Mouse (Mus musculus): Measurements from ENCODE around the gene Nelfcd. TPM values are rescaled to one million over a fixed set of nuclear protein-coding genes. Genes with fewer than 3 reads are reported as not detected.

Nelfcd gene
- total and polyA plus RNA-seq, 2 experiments from 2014 or later: 72.6 to 93.8 TPM

- H3K4me3 ChIP-seq (ENCODE audit: low read length): no peak overlapping the region
- no peak for TF ChIP-seq CTCF (IDR thresholded peaks at IDR 0.05; ENCODE audit: low read depth)
- DNase-seq (ENCODE audit: low spot score) (no peak), ATAC-seq (no peak)
- H3K9me3 ChIP-seq (ENCODE audit: low read length): no peaks in the 10 kb centered on the region
- H3K27ac ChIP-seq: no peak overlapping the region
- no peak overlapping the region for H3K4me2 ChIP-seq (ENCODE audit: low read depth, low read length)
- no peak overlapping the region for H3K9ac ChIP-seq (replicated peaks; ENCODE audit: low read length)
- no peaks in the 10 kb centered on the region for H3K36me3 ChIP-seq (ENCODE audit: insufficient read depth, low read length)
- H3K27me3 ChIP-seq (ENCODE audit: insufficient read depth, low read length): no peaks in the 10 kb centered on the region
- H3K4me1 ChIP-seq (ENCODE audit: insufficient read depth, low read length): no peaks in the 10 kb centered on the region
- 85% methylated on average over 4 of the region's 4 CpGs for WGBS
These were observed 32.8 kb downstream of the Nelfcd start for GRCm38 (mm10) chr2:174448405-174448804.

- no peak for TF ChIP-seq CTCF (IDR thresholded peaks at IDR 0.05; ENCODE audit: low read depth)
- WGBS: 75% methylated on average over 4 of the region's 4 CpGs
- Histone ChIP-seq H3K4me2 (ENCODE audit: low read depth, low read length) (no peak within 1 kb of the TSS), H3K27me3 (ENCODE audit: insufficient read depth, low read length) (no peaks in the 10 kb centered on the region), H3K27ac (no peak within 1 kb of the TSS), H3K9me3 (ENCODE audit: low read length) (no peaks in the 10 kb centered on the region), H3K4me1 (ENCODE audit: insufficient read depth, low read length) (no peaks in the 10 kb centered on the region), H3K9ac (replicated peaks; ENCODE audit: low read length) (no peak within 1 kb of the TSS), H3K36me3 (ENCODE audit: insufficient read depth, low read length) (no peaks in the 10 kb centered on the region), H3K4me3 (ENCODE audit: low read length) (no peak within 1 kb of the TSS)
- DNase-seq (ENCODE audit: low spot score) (no peak), ATAC-seq (no peak)
These were observed 34.7 kb downstream of the Nelfcd start, which contains the start of gene Tubb1 for GRCm38 (mm10) chr2:174450353-174450752. TSS of gene Tubb1 (plus strand) at chr2:174450695.

- H3K9ac ChIP-seq (replicated peaks; ENCODE audit: low read length): no peak overlapping the region
- no peaks in the 10 kb centered on the region for H3K4me1 ChIP-seq (ENCODE audit: insufficient read depth, low read length)
- H3K27ac ChIP-seq: no peak overlapping the region
- no peaks in the 10 kb centered on the region for H3K27me3 ChIP-seq (ENCODE audit: insufficient read depth, low read length)
- 74% methylated on average over 7 of the region's 7 CpGs for WGBS
- TF ChIP-seq CTCF (IDR thresholded peaks at IDR 0.05; ENCODE audit: low read depth): peak; percentile 27; the same call in 1 of the 2 replicates
- H3K36me3 ChIP-seq (ENCODE audit: insufficient read depth, low read length): no peaks in the 10 kb centered on the region
- H3K9me3 ChIP-seq (ENCODE audit: low read length): no peaks in the 10 kb centered on the region
- DNase-seq (ENCODE audit: low spot score) (peak; percentile 14), ATAC-seq (no peak)
- no peak overlapping the region for H3K4me3 ChIP-seq (ENCODE audit: low read length)
- no peak overlapping the region for H3K4me2 ChIP-seq (ENCODE audit: low read depth, low read length)
These were observed 38.1 kb downstream of the Nelfcd start for GRCm38 (mm10) chr2:174453681-174454080.

GRCm38 (mm10) chr2:174459365-174459764 lies 43.8 kb downstream of the Nelfcd start:
- Histone ChIP-seq H3K27me3 (ENCODE audit: insufficient read depth, low read length) (no peaks in the 10 kb centered on the region), H3K4me2 (ENCODE audit: low read depth, low read length) (no peak overlapping the region), H3K9ac (replicated peaks; ENCODE audit: low read length) (no peak overlapping the region), H3K9me3 (ENCODE audit: low read length) (no peaks in the 10 kb centered on the region), H3K36me3 (ENCODE audit: insufficient read depth, low read length) (peaks cover 21% of the 10 kb centered on the region), H3K27ac (no peak overlapping the region), H3K4me1 (ENCODE audit: insufficient read depth, low read length) (no peaks in the 10 kb centered on the region), H3K4me3 (ENCODE audit: low read length) (no peak overlapping the region)
- no peak for TF ChIP-seq CTCF (IDR thresholded peaks at IDR 0.05; ENCODE audit: low read depth)
- ATAC-seq (no peak), DNase-seq (ENCODE audit: low spot score) (peak; percentile 10)
- 52% methylated on average over 2 of the region's 2 CpGs for WGBS

- H3K4me3 ChIP-seq (ENCODE audit: low read length): peak overlapping the region; percentile 81
- WGBS: 31% methylated on average over 10 of the region's 10 CpGs
- H3K27ac ChIP-seq: peak overlapping the region; percentile 76
- H3K4me1 ChIP-seq (ENCODE audit: insufficient read depth, low read length): no peaks in the 10 kb centered on the region
- H3K9ac ChIP-seq (replicated peaks; ENCODE audit: low read length): peak overlapping the region; percentile 81
- no peak for TF ChIP-seq CTCF (IDR thresholded peaks at IDR 0.05; ENCODE audit: low read depth)
- no peaks in the 10 kb centered on the region for H3K9me3 ChIP-seq (ENCODE audit: low read length)
- H3K36me3 ChIP-seq (ENCODE audit: insufficient read depth, low read length): peaks cover 21% of the 10 kb centered on the region
- H3K27me3 ChIP-seq (ENCODE audit: insufficient read depth, low read length): no peaks in the 10 kb centered on the region
- DNase-seq (ENCODE audit: low spot score): no peak
- peak; percentile 36; the same call in 1 of the 2 replicates for ATAC-seq
- H3K4me2 ChIP-seq (ENCODE audit: low read depth, low read length): peak overlapping the region; percentile 95
These were observed 47.8 kb downstream of the Nelfcd start for GRCm38 (mm10) chr2:174463370-174463769.

GRCm38 (mm10) chr2:174463789-174464523 lies 48.4 kb downstream of the Nelfcd start, which contains the start of gene Atp5e:
TSS of gene Atp5e (minus strand) at chr2:174464105.
- Histone ChIP-seq H3K4me2 (ENCODE audit: low read depth, low read length) (peak within 1 kb of the TSS; percentile 95), H3K27me3 (ENCODE audit: insufficient read depth, low read length) (no peaks in the 10 kb centered on the region), H3K9ac (replicated peaks; ENCODE audit: low read length) (peak within 1 kb of the TSS; percentile 81), H3K4me3 (ENCODE audit: low read length) (peak within 1 kb of the TSS; percentile 81), H3K4me1 (ENCODE audit: insufficient read depth, low read length) (no peaks in the 10 kb centered on the region), H3K36me3 (ENCODE audit: insufficient read depth, low read length) (peaks cover 21% of the 10 kb centered on the region), H3K9me3 (ENCODE audit: low read length) (no peaks in the 10 kb centered on the region), H3K27ac (peak within 1 kb of the TSS; percentile 76)
- peak; percentile 21 for TF ChIP-seq CTCF (IDR thresholded peaks at IDR 0.05; ENCODE audit: low read depth)
- ATAC-seq: peak; percentile 100
- peak; percentile 96 for DNase-seq (ENCODE audit: low spot score)
- WGBS: 2% methylated on average over 48 of the region's 48 CpGs

GRCm38 (mm10) chr2:174470333-174470732 lies 54.7 kb downstream of the Nelfcd start:
- no peak for TF ChIP-seq CTCF (IDR thresholded peaks at IDR 0.05; ENCODE audit: low read depth)
- no peak overlapping the region for H3K9ac ChIP-seq (replicated peaks; ENCODE audit: low read length)
- WGBS: 93% methylated on average over 4 of the region's 4 CpGs

More at GRCm38 (mm10) chr2:174470333-174470732, 54.7 kb downstream of the Nelfcd start:
- DNase-seq (ENCODE audit: low spot score) (no peak), ATAC-seq (no peak)
- no peaks in the 10 kb centered on the region for H3K27me3 ChIP-seq (ENCODE audit: insufficient read depth, low read length)
- no peaks in the 10 kb centered on the region for H3K9me3 ChIP-seq (ENCODE audit: low read length)
- no peak overlapping the region for H3K4me3 ChIP-seq (ENCODE audit: low read length)
- H3K27ac ChIP-seq: no peak overlapping the region
- no peak overlapping the region for H3K4me2 ChIP-seq (ENCODE audit: low read depth, low read length)
- no peaks in the 10 kb centered on the region; the same call in 1 of the 2 replicates for H3K36me3 ChIP-seq (ENCODE audit: insufficient read depth, low read length)
- no peaks in the 10 kb centered on the region for H3K4me1 ChIP-seq (ENCODE audit: insufficient read depth, low read length)

Measured in hindbrain, postnatal 0 days (tissue).